Mouse (Mus musculus): ENCODE measurements around the gene Mgat4b. TPM values are rescaled to one million over a fixed set of nuclear protein-coding genes. Genes with fewer than 3 reads are reported as not detected.

Mgat4b gene
- polyA plus RNA-seq, 1 experiment from 2014 or later = 18.4 TPM

DNA sequence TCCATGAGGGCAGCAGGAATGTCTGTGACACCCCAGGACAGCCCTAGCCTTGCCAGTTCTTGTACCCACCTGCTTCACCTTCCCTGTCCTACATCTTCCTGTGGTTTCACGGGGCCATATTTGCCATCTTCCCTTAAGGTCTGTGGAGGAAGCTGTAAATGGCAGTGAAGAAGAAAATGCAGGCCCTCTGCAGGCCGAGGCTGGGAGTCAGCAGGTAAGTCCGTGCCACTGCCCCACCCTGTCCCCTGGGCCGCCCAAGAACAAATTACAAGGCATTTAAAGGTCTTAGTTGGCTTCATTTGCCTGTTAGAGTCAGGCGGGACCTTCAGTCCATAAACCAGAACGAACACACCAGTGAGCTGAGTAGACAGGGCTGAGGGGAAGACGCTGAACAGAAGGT lies 16.6 kb upstream of the Mgat4b start:
- Histone ChIP-seq H3K4me1 (ENCODE audit: control insufficient read depth, insufficient read depth, low read length) (no peaks in the 10 kb centered on the region), H3K4me2 (ENCODE audit: low read depth, severe bottlenecking) (no peak overlapping the region), H3K9me3 (ENCODE audit: control insufficient read depth, low read length) (no peaks in the 10 kb centered on the region), H3K4me3 (ENCODE audit: low read depth, low read length) (no peak overlapping the region), H3K27ac (replicated peaks; ENCODE audit: low read depth, low read length) (no peak overlapping the region), H3K9ac (ENCODE audit: low read length) (no peak overlapping the region), H3K36me3 (ENCODE audit: control insufficient read depth, insufficient read depth, low read length) (peaks cover 4% of the 10 kb centered on the region), H3K27me3 (ENCODE audit: control insufficient read depth, insufficient read depth, low read length) (no peaks in the 10 kb centered on the region)
- WGBS = 77% methylated on average over 7 of the region's 7 CpGs
- no peak for ATAC-seq (ENCODE audit: insufficient number of reproducible peaks, low FRiP score, low TSS enrichment, low read depth)
- DNase-seq (ENCODE audit: low spot score) = no peak

DNA sequence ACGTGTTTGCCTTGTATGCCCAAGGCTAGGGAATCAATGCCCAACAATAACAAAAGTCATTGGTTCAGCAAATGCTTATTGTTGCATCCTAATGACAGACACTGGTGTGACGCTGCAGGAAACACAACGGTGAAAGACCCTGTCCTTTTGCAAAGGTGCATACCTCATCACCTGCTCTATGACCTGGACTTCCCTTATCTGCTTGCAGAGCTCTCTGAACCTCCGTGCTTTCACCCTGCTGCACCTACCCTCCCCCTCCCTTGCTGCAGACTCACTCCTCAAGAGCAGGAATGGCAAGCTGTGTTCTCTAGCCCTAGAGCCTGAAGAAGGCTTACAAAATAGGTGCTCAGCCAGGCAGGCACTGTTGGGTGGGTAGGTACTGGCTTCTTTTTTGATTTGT lies 15.9 kb upstream of the Mgat4b start:
- no peaks in the 10 kb centered on the region for H3K27me3 ChIP-seq (ENCODE audit: control insufficient read depth, insufficient read depth, low read length)
- no peak overlapping the region for H3K27ac ChIP-seq (replicated peaks; ENCODE audit: low read depth, low read length)
- no peak for ATAC-seq (ENCODE audit: insufficient number of reproducible peaks, low FRiP score, low TSS enrichment, low read depth)
- no peak overlapping the region for H3K4me2 ChIP-seq (ENCODE audit: low read depth, severe bottlenecking)
- H3K36me3 ChIP-seq (ENCODE audit: control insufficient read depth, insufficient read depth, low read length) = peaks cover 10% of the 10 kb centered on the region
- no peak for DNase-seq (ENCODE audit: low spot score)
- H3K4me1 ChIP-seq (ENCODE audit: control insufficient read depth, insufficient read depth, low read length) = no peaks in the 10 kb centered on the region
- H3K9ac ChIP-seq (ENCODE audit: low read length) = no peak overlapping the region
- 80% methylated on average over 4 of the region's 4 CpGs for WGBS
- no peak overlapping the region for H3K4me3 ChIP-seq (ENCODE audit: low read depth, low read length)
- H3K9me3 ChIP-seq (ENCODE audit: control insufficient read depth, low read length) = no peaks in the 10 kb centered on the region

DNA sequence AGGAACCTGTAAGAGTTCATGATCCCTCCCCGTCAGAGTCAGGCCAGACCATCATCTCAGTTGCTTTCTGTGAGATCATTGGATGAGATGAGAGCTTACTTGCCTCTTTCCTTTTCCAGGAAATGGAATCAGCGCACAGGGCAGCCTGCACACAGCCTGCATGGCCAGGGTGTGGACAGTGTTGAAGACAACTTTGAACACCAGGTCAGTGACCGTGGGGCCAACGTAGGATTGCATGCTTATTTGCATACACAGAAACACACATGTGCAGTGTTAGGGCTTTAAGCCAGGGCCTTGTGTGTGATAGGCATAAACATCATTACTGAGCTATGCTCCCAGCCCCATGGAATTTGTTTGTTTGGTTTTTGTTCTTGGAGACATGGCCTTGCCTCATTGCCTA lies 13.2 kb upstream of the Mgat4b start:
- Histone ChIP-seq H3K36me3 (ENCODE audit: control insufficient read depth, insufficient read depth, low read length) (peaks cover 35% of the 10 kb centered on the region), H3K9ac (ENCODE audit: low read length) (no peak overlapping the region), H3K4me2 (ENCODE audit: low read depth, severe bottlenecking) (no peak overlapping the region), H3K4me3 (ENCODE audit: low read depth, low read length) (no peak overlapping the region), H3K4me1 (ENCODE audit: control insufficient read depth, insufficient read depth, low read length) (no peaks in the 10 kb centered on the region), H3K27me3 (ENCODE audit: control insufficient read depth, insufficient read depth, low read length) (no peaks in the 10 kb centered on the region), H3K9me3 (ENCODE audit: control insufficient read depth, low read length) (no peaks in the 10 kb centered on the region), H3K27ac (replicated peaks; ENCODE audit: low read depth, low read length) (no peak overlapping the region)
- 87% methylated on average over 4 of the region's 4 CpGs for WGBS
- DNase-seq (ENCODE audit: low spot score) (no peak), ATAC-seq (ENCODE audit: insufficient number of reproducible peaks, low FRiP score, low TSS enrichment, low read depth) (no peak)

DNA sequence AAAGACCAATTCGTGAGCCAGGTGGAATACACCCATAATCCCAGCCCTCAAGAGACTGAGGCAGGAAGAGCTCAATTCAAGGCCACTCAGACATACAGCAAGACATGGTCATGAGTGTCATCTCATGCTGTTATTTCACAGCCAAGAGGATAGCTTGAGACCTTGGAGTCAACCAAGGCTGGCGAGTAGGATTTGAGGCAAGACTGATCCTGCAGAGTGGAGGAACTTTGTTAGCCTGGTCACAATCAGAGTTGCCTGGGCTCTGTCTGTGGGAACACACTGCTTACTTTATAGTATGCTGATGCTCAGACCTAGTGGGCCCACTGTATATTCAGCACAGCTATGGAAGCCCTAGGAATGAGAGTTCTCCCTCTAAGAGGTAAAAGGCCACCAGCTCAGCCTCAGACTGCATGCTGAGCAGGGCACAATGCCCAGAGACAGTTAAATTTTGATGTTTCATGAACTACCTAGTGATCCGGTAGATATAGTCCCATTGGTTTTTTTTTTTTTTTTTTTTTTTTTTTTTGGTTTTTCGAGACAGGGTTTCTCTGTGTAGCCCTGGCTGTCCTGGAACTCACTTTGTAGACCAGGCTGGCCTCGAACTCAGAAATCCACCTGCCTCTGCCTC lies 12.4 kb upstream of the Mgat4b start:
- ATAC-seq (ENCODE audit: insufficient number of reproducible peaks, low FRiP score, low TSS enrichment, low read depth) (no peak), DNase-seq (ENCODE audit: low spot score) (no peak)
- Histone ChIP-seq H3K36me3 (ENCODE audit: control insufficient read depth, insufficient read depth, low read length) (peaks cover 39% of the 10 kb centered on the region), H3K9ac (ENCODE audit: low read length) (no peak overlapping the region), H3K4me1 (ENCODE audit: control insufficient read depth, insufficient read depth, low read length) (no peaks in the 10 kb centered on the region), H3K4me2 (ENCODE audit: low read depth, severe bottlenecking) (no peak overlapping the region), H3K4me3 (ENCODE audit: low read depth, low read length) (no peak overlapping the region), H3K27ac (replicated peaks; ENCODE audit: low read depth, low read length) (no peak overlapping the region), H3K27me3 (ENCODE audit: control insufficient read depth, insufficient read depth, low read length) (no peaks in the 10 kb centered on the region), H3K9me3 (ENCODE audit: control insufficient read depth, low read length) (no peaks in the 10 kb centered on the region)
- WGBS = 95% methylated on average over 3 of the region's 5 CpGs

DNA sequence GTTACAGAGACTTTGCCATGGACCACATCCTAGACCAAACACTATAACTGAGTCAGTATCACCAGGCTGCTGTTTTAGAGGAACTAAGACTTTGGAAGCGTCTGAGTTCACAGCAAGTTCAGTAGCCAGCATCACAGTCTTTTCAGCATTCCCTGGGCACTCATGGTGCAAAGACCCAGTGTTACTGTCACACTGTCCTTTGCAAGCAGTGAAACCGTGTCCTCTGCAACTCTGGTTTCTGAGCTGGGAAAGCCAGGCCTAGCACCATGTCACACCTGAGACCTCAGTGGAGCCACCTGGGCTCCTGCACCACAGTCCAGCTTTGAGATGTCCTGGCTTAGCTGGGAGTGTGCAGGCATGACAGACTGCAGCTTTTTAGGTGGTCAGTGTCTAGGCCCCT lies 11.8 kb upstream of the Mgat4b start:
- H3K9ac ChIP-seq (ENCODE audit: low read length) = no peak overlapping the region
- H3K9me3 ChIP-seq (ENCODE audit: control insufficient read depth, low read length) = no peaks in the 10 kb centered on the region
- no peak overlapping the region for H3K4me2 ChIP-seq (ENCODE audit: low read depth, severe bottlenecking)
- H3K27me3 ChIP-seq (ENCODE audit: control insufficient read depth, insufficient read depth, low read length) = no peaks in the 10 kb centered on the region
- no peaks in the 10 kb centered on the region for H3K4me1 ChIP-seq (ENCODE audit: control insufficient read depth, insufficient read depth, low read length)
- ATAC-seq (ENCODE audit: insufficient number of reproducible peaks, low FRiP score, low TSS enrichment, low read depth) (no peak), DNase-seq (ENCODE audit: low spot score) (no peak)
- no peak overlapping the region for H3K27ac ChIP-seq (replicated peaks; ENCODE audit: low read depth, low read length)
- peaks cover 42% of the 10 kb centered on the region for H3K36me3 ChIP-seq (ENCODE audit: control insufficient read depth, insufficient read depth, low read length)
- H3K4me3 ChIP-seq (ENCODE audit: low read depth, low read length) = no peak overlapping the region
- 89% methylated on average over 2 of the region's 2 CpGs for WGBS

DNA sequence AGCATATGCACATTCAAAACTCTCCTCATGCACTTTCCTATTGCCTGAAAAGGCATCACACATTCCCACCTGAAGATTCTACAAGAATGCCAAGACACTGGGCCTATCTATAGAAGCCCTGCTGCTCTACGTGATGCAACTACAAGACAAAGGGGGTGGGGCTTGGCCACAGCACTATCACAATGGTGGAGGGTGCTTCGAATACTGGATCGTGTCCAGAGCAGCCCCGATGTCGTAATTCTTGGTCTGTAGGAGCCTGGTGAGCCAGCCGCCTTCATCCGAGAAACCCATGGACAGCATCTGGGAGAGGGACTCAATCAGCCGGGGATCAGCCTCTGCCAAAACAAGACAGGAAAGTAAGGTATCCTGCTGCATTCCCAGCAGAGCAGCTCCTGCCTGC lies 10.1 kb upstream of the Mgat4b start:
- Histone ChIP-seq H3K27ac (replicated peaks; ENCODE audit: low read depth, low read length) (no peak overlapping the region), H3K9ac (ENCODE audit: low read length) (no peak overlapping the region), H3K27me3 (ENCODE audit: control insufficient read depth, insufficient read depth, low read length) (no peaks in the 10 kb centered on the region), H3K4me1 (ENCODE audit: control insufficient read depth, insufficient read depth, low read length) (no peaks in the 10 kb centered on the region), H3K36me3 (ENCODE audit: control insufficient read depth, insufficient read depth, low read length) (peaks cover 51% of the 10 kb centered on the region), H3K9me3 (ENCODE audit: control insufficient read depth, low read length) (no peaks in the 10 kb centered on the region), H3K4me3 (ENCODE audit: low read depth, low read length) (no peak overlapping the region), H3K4me2 (ENCODE audit: low read depth, severe bottlenecking) (no peak overlapping the region)
- no peak for DNase-seq (ENCODE audit: low spot score)
- no peak for ATAC-seq (ENCODE audit: insufficient number of reproducible peaks, low FRiP score, low TSS enrichment, low read depth)
- 94% methylated on average over 8 of the region's 8 CpGs for WGBS

DNA sequence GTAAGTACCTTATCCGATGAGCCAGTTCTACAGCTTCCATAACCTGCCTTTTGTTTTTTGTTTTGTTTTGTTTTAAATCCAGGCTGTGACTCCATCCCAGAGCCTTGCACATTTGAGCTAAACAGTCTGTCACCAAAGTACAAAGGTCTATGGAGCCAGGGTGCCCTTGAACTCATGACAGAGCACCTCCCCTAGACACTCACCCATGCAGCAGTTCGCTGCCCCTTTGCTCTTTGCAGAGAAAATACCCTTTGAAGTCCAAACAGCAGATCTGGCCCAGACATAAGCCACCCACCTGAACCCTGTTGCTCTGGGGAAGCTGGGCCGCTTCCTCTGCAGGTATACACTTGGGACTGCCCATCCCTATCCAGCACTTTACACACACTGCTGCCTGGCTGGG lies 9.1 kb upstream of the Mgat4b start:
- 94% methylated on average over 3 of the region's 3 CpGs for WGBS
- DNase-seq (ENCODE audit: low spot score) (no peak), ATAC-seq (ENCODE audit: insufficient number of reproducible peaks, low FRiP score, low TSS enrichment, low read depth) (no peak)
- no peak overlapping the region for H3K4me3 ChIP-seq (ENCODE audit: low read depth, low read length)
- no peak overlapping the region for H3K4me2 ChIP-seq (ENCODE audit: low read depth, severe bottlenecking)
- no peaks in the 10 kb centered on the region for H3K9me3 ChIP-seq (ENCODE audit: control insufficient read depth, low read length)
- no peak overlapping the region for H3K9ac ChIP-seq (ENCODE audit: low read length)
- H3K27me3 ChIP-seq (ENCODE audit: control insufficient read depth, insufficient read depth, low read length) = no peaks in the 10 kb centered on the region
- peaks cover 55% of the 10 kb centered on the region for H3K36me3 ChIP-seq (ENCODE audit: control insufficient read depth, insufficient read depth, low read length)
- no peaks in the 10 kb centered on the region for H3K4me1 ChIP-seq (ENCODE audit: control insufficient read depth, insufficient read depth, low read length)
- no peak overlapping the region for H3K27ac ChIP-seq (replicated peaks; ENCODE audit: low read depth, low read length)

DNA sequence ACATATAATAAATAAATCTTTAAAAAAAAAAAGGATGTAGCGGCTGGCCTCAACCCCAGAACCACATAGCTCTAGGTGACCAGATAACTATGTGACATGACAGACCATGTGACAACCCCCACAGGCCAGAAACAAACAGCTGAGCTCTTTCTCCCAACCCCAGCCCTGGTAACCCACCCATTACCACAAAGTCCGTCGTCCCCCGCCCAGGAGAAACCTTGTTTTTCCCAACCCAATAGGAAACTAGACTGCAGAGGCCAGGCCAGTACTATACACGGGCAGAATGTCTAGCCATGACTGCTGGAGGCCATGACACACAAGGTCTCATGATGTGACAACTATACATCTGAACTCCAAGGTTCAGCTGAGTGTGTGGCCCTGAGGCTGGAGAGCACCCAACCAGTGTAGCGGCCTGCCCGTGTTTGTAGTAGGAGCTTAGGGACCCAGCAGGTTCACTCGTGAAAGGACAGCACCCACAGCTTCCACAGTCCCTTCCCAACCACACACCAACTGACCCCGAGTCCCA lies 7.3 kb upstream of the Mgat4b start:
- no peak for ATAC-seq (ENCODE audit: insufficient number of reproducible peaks, low FRiP score, low TSS enrichment, low read depth)
- Histone ChIP-seq H3K4me2 (ENCODE audit: low read depth, severe bottlenecking) (no peak overlapping the region), H3K9me3 (ENCODE audit: control insufficient read depth, low read length) (no peaks in the 10 kb centered on the region), H3K27me3 (ENCODE audit: control insufficient read depth, insufficient read depth, low read length) (no peaks in the 10 kb centered on the region), H3K4me1 (ENCODE audit: control insufficient read depth, insufficient read depth, low read length) (no peaks in the 10 kb centered on the region), H3K27ac (replicated peaks; ENCODE audit: low read depth, low read length) (no peak overlapping the region), H3K9ac (ENCODE audit: low read length) (no peak overlapping the region), H3K4me3 (ENCODE audit: low read depth, low read length) (no peak overlapping the region), H3K36me3 (ENCODE audit: control insufficient read depth, insufficient read depth, low read length) (peaks cover 62% of the 10 kb centered on the region)
- no peak for DNase-seq (ENCODE audit: low spot score)
- WGBS = 88% methylated on average over 9 of the region's 9 CpGs

DNA sequence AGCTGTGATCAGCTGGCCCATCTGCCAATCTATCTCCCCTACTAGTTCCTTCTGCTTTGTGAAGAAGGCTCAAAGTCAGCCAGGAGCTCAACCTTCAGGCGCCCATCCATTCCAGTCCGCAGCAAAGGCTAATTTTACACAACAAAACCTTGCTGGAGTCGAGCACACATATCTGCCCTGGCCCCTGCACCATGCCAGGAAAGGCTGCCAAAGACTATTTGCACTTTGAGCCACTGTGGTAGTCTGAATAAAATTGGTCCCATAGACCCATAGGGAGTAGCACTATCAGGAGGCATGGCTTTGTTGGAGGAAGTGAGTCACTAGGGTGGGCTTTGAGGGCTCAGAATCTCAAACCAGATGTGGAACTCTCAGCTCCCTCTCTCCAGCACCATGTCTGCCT lies 5.3 kb upstream of the Mgat4b start:
- H3K9me3 ChIP-seq (ENCODE audit: control insufficient read depth, low read length) = no peaks in the 10 kb centered on the region
- DNase-seq (ENCODE audit: low spot score) (no peak), ATAC-seq (ENCODE audit: insufficient number of reproducible peaks, low FRiP score, low TSS enrichment, low read depth) (no peak)
- H3K27me3 ChIP-seq (ENCODE audit: control insufficient read depth, insufficient read depth, low read length) = no peaks in the 10 kb centered on the region
- 95% methylated on average over 3 of the region's 3 CpGs for WGBS
- H3K36me3 ChIP-seq (ENCODE audit: control insufficient read depth, insufficient read depth, low read length) = peaks cover 51% of the 10 kb centered on the region
- no peak overlapping the region for H3K4me2 ChIP-seq (ENCODE audit: low read depth, severe bottlenecking)
- H3K27ac ChIP-seq (replicated peaks; ENCODE audit: low read depth, low read length) = no peak overlapping the region
- no peak overlapping the region for H3K4me3 ChIP-seq (ENCODE audit: low read depth, low read length)
- no peaks in the 10 kb centered on the region for H3K4me1 ChIP-seq (ENCODE audit: control insufficient read depth, insufficient read depth, low read length)
- no peak overlapping the region for H3K9ac ChIP-seq (ENCODE audit: low read length)
